Mouse (Mus musculus) embryonic facial prominence, embryonic 11.5 days (tissue): ENCODE measurements at regions not wholly inside any gene's neighbourhood (a gene's known extent, or its start where the extent isn't known, plus 50 kb on each side); places are given as distances from the start of the nearest gene placed in this dataset.

Experiments
- ATAC-seq: fragments of 200-750 bp; cut with Nextera tagmentation; replicated peaks from 2 replicates; pipeline ENCODE4 v1.8.0; 2017; ENCODE audit warnings: low read depth; ENCODE audit not compliant: insufficient number of reproducible peaks, low FRiP score, low TSS enrichment
- DNase-seq: peaks from one replicate; pipeline ENCODE4 v3.0.0-alpha.2; 2015; ENCODE audit warnings: low spot score
- H3K27ac ChIP-seq: fragments of 300-500 bp; sonication (generic); replicated peaks from 2 replicates; pipeline ENCODE4 v1.5.1; 2014; ENCODE audit warnings: mild to moderate bottlenecking, low read depth, low read length, control low read depth
- H3K27me3 ChIP-seq: fragments of 300-500 bp; sonication (generic); 2 replicates; pipeline ENCODE4 v1.6.1; 2014; ENCODE audit warnings: mild to moderate bottlenecking, low read length, moderate library complexity, mixed read lengths; ENCODE audit not compliant: control insufficient read depth, insufficient read depth
- H3K36me3 ChIP-seq: fragments of 300-500 bp; sonication (generic); replicated peaks from 2 replicates; pipeline ENCODE4 v1.6.1; 2014; ENCODE audit warnings: low read depth, mild to moderate bottlenecking, low read length, moderate library complexity, mixed read lengths; ENCODE audit not compliant: control insufficient read depth, insufficient read depth
- H3K4me1 ChIP-seq: fragments of 300-500 bp; sonication (generic); 2 replicates; pipeline ENCODE4 v1.6.1; 2014; ENCODE audit warnings: low read length, mixed read lengths; ENCODE audit not compliant: control insufficient read depth, insufficient read depth
- H3K4me2 ChIP-seq: fragments of 300-500 bp; sonication (generic); 2 replicates; pipeline ENCODE4 v1.6.1; 2014; ENCODE audit warnings: low read depth, mild to moderate bottlenecking, control low read depth, low read length, moderate library complexity
- H3K4me3 ChIP-seq: fragments of 300-500 bp; sonication (generic); 2 replicates; pipeline ENCODE4 v1.5.1; 2014; ENCODE audit warnings: low read depth, low read length, control low read depth
- H3K9ac ChIP-seq: fragments of 300-500 bp; sonication (generic); replicated peaks from 2 replicates; pipeline ENCODE4 v1.6.1; 2014; ENCODE audit warnings: mild to moderate bottlenecking, control low read depth, low read length
- H3K9me3 ChIP-seq: fragments of 300-500 bp; sonication (generic); replicated peaks from 2 replicates; pipeline ENCODE4 v1.6.1; 2016; ENCODE audit warnings: mild to moderate bottlenecking, low read length, inconsistent platforms, mixed read lengths; ENCODE audit not compliant: control insufficient read depth
- WGBS: fragments of 180-500 bp; shearing (Covaris S2); extraction: QIAGEN DNeasy Blood & Tissue Kit; methylation state at CpG from one replicate; pipeline ENCODE4 v1.1.7; 2014; 5-methylcytosine and 5-hydroxymethylcytosine counted together

DNA sequence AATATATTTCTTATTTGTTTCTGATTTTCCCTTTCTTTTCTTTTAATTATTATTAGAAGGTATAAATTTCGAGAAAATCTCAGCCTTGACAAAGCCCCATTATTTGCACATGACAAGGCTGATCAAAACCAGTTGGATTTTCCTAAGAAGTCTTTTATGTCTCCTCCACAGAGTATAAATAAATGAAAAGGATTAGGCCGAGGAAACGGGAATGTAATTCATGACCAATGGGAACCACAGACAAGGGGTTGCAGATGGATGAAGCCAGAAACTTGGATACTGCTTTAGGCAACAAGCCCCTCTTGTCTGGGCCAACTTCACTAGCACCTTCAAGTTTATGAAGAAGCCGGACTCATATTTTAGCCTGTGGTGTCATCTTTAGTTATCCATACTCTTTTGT lies 542.4 kb downstream of the Epha4 start:
- 40% methylated on average over 4 of the region's 4 CpGs for WGBS
- Histone ChIP-seq H3K36me3 (no peaks in the 10 kb centered on the region), H3K9me3 (no peaks in the 10 kb centered on the region), H3K4me2 (no peak overlapping the region), H3K27me3 (no peaks in the 10 kb centered on the region), H3K4me1 (no peaks in the 10 kb centered on the region; the same call in 1 of the 2 replicates), H3K27ac (no peak overlapping the region), H3K9ac (no peak overlapping the region), H3K4me3 (no peak overlapping the region)
- no peak for ATAC-seq
- peak; percentile 48 for DNase-seq

DNA sequence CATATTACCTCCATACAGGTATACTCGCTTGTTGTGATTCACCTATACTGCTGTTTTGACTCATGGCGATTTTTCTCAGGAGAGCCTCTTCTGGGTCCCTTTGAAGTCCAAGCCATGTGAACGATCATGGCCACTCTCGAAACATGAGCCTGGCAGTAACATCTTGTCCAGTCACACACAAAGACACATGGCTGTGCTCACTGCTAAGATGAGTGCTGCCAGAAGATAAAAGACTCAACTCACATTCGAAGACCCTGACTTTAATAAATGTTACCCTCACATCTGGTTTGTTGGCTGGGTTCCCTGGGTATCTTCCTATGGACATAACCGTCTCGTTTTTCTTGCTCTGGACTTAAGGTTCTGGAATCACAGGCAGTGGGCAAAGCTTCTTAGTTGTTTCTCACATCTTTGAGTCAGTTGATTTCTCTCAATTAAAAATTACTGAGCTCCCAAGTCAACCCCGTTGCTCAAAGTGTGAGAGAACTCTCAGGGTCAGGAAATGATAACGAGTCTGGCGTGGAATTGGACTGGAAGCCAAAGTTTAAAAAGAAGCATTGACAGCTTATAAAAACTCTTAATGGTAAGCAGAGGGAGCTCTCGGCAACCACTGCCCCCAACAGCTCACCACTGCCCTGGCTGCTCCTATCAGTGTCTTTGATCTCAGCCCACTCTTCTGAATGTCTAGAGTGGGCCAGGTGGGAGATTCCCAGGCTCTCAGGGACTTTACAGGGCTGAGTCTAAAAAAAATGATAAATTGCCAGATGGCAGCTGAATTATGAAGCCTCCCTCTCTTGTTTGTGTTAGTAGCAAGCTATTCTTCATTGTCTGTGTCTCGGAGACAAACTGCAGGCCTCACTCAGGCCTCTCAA lies 539.6 kb downstream of the Epha4 start:
- no peaks in the 10 kb centered on the region for H3K36me3 ChIP-seq
- H3K4me2 ChIP-seq: no peak overlapping the region
- WGBS: 69% methylated on average over 12 of the region's 12 CpGs
- no peaks in the 10 kb centered on the region for H3K27me3 ChIP-seq
- no peaks in the 10 kb centered on the region for H3K9me3 ChIP-seq
- no peaks in the 10 kb centered on the region; the same call in 1 of the 2 replicates for H3K4me1 ChIP-seq
- no peak for DNase-seq
- no peak overlapping the region for H3K4me3 ChIP-seq
- H3K9ac ChIP-seq: no peak overlapping the region
- no peak overlapping the region for H3K27ac ChIP-seq
- no peak for ATAC-seq

DNA sequence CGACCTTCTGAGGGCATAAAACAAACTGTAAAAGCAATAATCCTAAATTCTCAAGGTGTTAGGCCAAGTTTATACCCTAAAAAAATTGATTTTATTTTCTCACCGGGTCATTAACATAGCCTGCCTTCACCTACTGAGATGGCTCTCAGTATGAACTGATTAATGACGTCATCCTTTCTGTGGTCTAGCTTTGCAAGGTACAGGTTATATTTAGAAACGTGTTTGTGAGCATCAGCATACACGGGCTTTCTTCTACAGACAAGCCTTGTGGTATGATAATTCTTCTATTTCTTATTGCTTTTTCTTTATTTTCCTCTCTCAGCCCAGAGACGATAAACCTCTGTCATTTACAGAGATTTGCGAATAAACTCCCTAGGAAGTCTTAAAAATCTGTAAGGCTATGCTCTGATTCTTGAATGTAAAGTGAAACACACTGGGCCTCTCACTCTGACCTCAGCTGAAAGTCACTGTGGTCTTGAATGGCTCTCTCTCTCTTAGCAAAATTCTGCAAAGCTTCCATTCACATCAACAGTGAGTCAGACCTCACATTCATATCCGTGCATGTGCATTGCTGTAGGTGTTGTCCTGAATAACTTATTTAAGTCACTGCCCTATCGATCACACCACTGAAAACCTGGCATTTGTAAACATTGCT lies 534.3 kb downstream of the Epha4 start:
- Histone ChIP-seq H3K36me3 (no peaks in the 10 kb centered on the region), H3K27ac (no peak overlapping the region), H3K9ac (no peak overlapping the region), H3K9me3 (no peaks in the 10 kb centered on the region), H3K4me1 (no peaks in the 10 kb centered on the region), H3K27me3 (no peaks in the 10 kb centered on the region), H3K4me3 (no peak overlapping the region), H3K4me2 (no peak overlapping the region)
- 89% methylated on average over 9 of the region's 9 CpGs for WGBS
- DNase-seq (no peak), ATAC-seq (no peak)

GRCm38 (mm10) chr1:76993776-76994175 lies 521.1 kb downstream of the Epha4 start:
- DNase-seq: no peak

GRCm38 (mm10) chr1:77008001-77008400 lies 506.9 kb downstream of the Epha4 start:
- H3K4me2 ChIP-seq: no peak overlapping the region
- no peak overlapping the region for H3K9ac ChIP-seq
- H3K4me1 ChIP-seq: no peaks in the 10 kb centered on the region
- H3K27ac ChIP-seq: no peak overlapping the region
- H3K27me3 ChIP-seq: no peaks in the 10 kb centered on the region
- ATAC-seq (no peak), DNase-seq (no peak)
- 93% methylated on average over 6 of the region's 6 CpGs for WGBS
- no peak overlapping the region for H3K4me3 ChIP-seq
- no peaks in the 10 kb centered on the region for H3K9me3 ChIP-seq
- H3K36me3 ChIP-seq: no peaks in the 10 kb centered on the region

More at GRCm38 (mm10) chr1:76993776-76994175, 521.1 kb downstream of the Epha4 start:
- WGBS: 88% methylated on average over 2 of the region's 2 CpGs
- no peak overlapping the region for H3K4me3 ChIP-seq
- H3K4me2 ChIP-seq: no peak overlapping the region
- H3K9me3 ChIP-seq: no peaks in the 10 kb centered on the region
- no peaks in the 10 kb centered on the region for H3K27me3 ChIP-seq
- no peaks in the 10 kb centered on the region for H3K36me3 ChIP-seq
- no peak overlapping the region for H3K27ac ChIP-seq
- H3K4me1 ChIP-seq: no peaks in the 10 kb centered on the region
- ATAC-seq: no peak
- no peak overlapping the region for H3K9ac ChIP-seq

GRCm38 (mm10) chr1:77010608-77011214 lies 504.2 kb downstream of the Epha4 start:
- Histone ChIP-seq H3K9me3 (no peaks in the 10 kb centered on the region), H3K27ac (no peak overlapping the region), H3K9ac (no peak overlapping the region), H3K36me3 (no peaks in the 10 kb centered on the region), H3K27me3 (no peaks in the 10 kb centered on the region), H3K4me1 (no peaks in the 10 kb centered on the region), H3K4me2 (no peak overlapping the region), H3K4me3 (no peak overlapping the region)
- ATAC-seq (no peak), DNase-seq (no peak)
- WGBS: 76% methylated on average over 8 of the region's 8 CpGs

DNA sequence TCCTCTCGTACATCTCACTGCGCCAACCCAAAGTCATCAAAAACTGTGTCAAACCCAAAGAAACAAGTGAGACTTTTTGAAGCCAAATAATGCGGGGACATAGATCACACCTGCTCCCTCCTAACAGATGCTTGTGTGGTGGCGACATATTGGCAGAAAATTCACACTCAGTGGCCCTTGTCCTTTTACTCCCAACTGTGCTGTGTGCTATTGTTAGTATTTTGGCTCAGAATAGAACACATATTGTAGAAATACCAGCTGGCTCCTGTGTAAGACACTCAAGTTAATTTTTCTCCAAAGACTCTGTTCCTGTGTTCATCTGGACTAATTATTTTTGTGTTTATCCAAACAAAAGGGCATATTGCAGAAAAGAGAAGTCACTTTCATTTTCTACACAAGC lies 487.2 kb downstream of the Epha4 start:
- no peak for ATAC-seq
- Histone ChIP-seq H3K27me3 (no peaks in the 10 kb centered on the region), H3K4me3 (no peak overlapping the region), H3K4me2 (no peak overlapping the region), H3K4me1 (no peaks in the 10 kb centered on the region), H3K27ac (no peak overlapping the region), H3K9me3 (no peaks in the 10 kb centered on the region), H3K36me3 (no peaks in the 10 kb centered on the region), H3K9ac (no peak overlapping the region)
- DNase-seq: no peak
- WGBS: 90% methylated on average over 4 of the region's 4 CpGs

DNA sequence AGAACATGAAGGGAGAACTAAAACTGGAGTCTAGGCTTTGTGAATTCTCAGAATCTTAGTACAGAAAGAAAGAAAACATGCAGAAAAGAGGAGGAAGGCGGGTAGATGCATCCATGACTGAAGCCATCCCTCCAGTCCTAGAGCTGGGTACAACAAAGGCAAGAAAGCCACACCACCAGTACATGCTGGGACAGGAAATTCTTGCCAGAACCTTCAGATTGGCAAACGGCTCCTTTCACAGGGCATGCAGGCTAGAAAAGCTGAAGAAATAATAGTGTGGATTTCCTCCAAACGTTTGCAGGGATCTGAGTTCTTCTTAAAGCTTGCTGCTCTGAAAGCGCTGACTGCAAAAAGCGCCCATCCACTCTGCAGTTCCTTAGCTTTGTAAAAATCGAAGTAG lies 486.7 kb downstream of the Epha4 start:
- H3K4me3 ChIP-seq: no peak overlapping the region
- WGBS: 79% methylated on average over 6 of the region's 6 CpGs

More for the DNA sequence above, 486.7 kb downstream of the Epha4 start:
- no peaks in the 10 kb centered on the region for H3K9me3 ChIP-seq
- H3K4me2 ChIP-seq: no peak overlapping the region
- ATAC-seq (no peak), DNase-seq (no peak)
- H3K27ac ChIP-seq: no peak overlapping the region
- H3K36me3 ChIP-seq: no peaks in the 10 kb centered on the region
- no peaks in the 10 kb centered on the region for H3K4me1 ChIP-seq
- H3K9ac ChIP-seq: no peak overlapping the region
- H3K27me3 ChIP-seq: no peaks in the 10 kb centered on the region
